Mouse (Mus musculus) T-helper 17 cell (primary cell): ENCODE results near the gene Ercc6l2.

Experiments used
- in situ Hi-C, 2 experiments: fragments of 300-600 bp; cut with MboI, MseI; formaldehyde crosslinking; loops; 1 replicate in 1 of 2; 2 replicates in 1 of 2; pipeline ENCODE4 v1.15.1; 2025; ENCODE audit warnings: high pct_unique_total_duplicates in 2 of 2

Ercc6l2 gene

DNA sequence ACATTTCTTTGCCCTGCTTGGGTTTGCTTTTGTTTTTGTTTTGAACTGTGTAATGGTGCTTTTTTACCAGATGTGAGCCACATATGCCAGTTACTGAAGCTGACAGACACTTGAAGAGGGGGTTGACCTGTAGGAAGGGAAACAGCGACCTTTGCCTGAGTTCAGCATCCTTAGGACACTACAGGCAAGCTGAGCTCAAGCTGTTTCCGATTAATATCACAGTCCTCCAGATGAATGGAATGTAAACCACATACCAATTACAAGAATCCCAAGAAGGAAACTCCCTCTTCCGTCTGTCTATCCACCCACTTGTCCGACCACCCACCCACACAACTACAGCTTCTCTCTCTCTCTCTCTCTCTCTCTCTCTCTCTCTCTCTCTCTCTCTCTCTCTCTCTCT is 112.3 kb downstream of the Ercc6l2 start:
- in situ Hi-C loops: no loop called here

DNA sequence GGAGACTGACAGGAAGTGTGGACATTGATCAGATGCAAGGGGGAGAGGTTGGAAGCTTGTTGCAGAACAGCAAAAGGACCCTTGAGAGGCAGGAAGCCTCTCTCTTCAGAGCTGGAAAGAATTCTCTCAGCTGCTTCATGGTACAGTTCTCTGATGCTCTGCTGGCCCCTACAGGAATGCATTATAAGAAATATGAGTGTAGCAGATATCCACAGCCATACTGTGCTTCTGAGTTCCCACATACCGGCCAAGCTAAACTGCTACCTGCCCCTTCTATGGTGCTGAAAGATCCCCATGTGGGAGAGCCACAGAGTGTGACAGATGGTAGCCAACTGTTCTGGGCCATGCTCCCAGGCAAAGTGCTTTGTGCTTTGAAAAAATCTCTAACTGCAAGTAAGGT is 114.3 kb downstream of the Ercc6l2 start:
- in situ Hi-C loops: no loop called here

DNA sequence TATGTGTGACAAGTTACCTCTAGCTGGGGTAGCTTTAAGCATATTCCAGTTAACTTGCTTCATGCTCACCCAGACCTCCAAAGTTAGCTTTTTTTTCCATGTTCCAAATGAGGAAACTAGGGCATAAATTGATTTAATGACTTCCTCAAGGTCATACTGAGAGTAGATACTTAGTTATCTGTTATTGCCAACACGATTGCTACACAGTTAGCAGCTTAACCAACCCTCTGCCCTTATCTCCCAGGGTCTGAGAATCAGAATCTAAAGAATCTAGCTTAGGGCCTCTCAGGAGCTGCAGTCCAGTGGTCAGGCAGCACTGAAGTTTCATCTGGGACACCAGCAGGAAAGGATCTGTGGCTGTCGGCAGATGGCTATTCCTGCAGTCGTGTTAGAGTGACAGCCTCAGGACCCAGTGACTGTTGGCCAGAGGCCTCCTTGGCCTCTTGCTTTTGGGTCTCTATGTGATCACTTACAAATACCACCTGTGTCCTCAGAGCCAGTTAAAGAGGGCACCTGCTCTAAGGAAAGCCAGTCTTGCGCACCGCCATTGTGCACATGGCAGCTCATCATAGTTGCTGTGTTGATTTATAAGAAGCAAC is 115.0 kb downstream of the Ercc6l2 start:
- in situ Hi-C loops: no loop called here

DNA sequence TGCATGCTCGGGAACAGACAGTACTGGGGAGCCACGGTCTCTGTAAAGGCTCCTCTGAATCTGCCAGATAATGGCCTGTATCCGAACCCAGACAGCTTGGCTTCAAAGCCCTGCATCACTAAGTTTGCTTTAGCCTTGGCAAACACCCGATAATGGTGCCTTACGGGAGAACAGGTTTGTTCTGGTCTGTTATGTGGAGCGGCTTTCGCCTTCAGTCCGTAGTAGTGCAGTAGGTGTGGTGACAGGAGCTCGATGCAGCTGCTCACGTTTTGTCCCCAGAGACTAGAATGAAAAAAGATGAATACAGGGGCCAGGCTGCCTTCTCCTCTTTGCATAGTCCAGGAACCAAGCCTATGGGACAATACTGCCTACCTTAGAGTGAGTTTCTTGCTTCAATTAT is 115.5 kb downstream of the Ercc6l2 start:
- in situ Hi-C loops: no loop called here

DNA sequence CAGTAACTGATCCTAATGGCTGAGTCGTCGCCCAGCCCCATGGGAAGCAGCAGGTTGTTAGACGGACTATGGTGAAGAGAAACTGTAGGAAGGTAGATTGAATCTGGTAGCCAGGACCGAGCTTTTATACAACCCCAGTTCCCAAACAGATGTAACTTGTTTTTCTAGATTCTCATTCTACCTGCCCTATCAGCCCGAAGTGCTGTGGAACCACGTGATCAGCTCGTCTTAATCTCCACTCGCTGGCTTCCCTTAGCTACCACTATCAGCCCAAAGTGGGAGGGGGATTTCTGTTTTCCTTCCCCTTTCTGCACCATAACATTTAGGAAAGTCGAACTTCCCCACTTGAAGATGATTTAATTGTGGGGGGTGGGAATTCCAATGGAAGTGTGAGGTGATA is 121.3 kb downstream of the Ercc6l2 start:
- in situ Hi-C loops: no loop called here

DNA sequence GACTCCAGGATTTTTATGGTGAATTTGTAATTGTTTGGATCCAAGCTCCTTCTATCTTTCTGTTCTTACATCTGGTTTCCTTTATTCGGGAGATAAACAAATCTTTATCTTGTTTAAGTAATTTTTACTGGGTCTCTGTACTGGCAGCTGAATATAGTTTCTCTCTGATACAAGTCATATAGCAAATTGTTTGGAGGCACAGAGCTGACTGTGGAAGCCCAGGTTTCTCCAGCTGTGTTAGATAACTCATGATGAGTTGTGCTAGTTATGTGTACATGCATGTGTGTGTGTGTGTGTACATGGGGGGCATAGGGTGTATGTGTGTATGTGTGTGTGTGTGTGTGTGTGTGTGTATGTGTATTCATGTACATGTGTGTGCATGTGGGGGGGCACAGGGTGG is 125.2 kb downstream of the Ercc6l2 start:
- in situ Hi-C loops: no loop called here

DNA sequence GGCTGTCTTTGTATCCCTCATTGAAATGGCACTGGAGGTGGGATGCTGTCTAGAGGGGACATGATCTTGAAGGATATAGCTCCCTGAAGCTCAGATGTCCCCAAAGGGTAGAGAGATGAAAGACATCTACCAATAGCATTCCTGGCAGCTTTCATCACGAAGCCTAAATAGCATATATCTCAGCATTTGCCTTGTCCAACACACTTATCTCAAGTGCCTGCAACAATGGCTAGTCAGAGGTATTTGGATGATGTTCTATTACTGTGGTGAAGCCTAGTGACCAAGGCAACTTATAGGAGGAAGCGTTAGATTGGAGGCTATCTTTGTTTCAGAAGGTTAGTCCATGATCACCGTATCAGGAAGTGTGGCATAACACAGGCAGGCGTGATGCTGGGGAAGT is 126.1 kb downstream of the Ercc6l2 start:
- in situ Hi-C loops: no loop called here

DNA sequence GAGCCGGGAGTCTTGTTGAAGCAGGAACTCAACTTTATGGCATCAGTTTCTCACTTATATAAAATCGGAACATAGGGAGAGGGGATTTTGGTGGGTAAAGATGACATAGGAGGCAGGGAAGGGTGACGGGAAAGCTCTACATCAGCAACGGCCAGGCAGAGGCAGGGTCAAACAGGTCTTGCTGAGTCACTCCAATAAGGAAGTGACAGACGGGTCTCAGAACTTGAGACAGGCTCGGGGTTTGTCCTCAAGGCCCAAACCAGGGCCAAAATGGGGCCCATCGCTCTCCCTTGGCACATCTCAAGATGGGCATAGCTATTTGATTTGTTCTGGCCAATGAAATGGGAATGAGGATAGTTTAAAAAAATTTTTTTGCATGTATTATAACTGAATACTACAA is 128.6 kb downstream of the Ercc6l2 start:
- in situ Hi-C loops: no loop called here

DNA sequence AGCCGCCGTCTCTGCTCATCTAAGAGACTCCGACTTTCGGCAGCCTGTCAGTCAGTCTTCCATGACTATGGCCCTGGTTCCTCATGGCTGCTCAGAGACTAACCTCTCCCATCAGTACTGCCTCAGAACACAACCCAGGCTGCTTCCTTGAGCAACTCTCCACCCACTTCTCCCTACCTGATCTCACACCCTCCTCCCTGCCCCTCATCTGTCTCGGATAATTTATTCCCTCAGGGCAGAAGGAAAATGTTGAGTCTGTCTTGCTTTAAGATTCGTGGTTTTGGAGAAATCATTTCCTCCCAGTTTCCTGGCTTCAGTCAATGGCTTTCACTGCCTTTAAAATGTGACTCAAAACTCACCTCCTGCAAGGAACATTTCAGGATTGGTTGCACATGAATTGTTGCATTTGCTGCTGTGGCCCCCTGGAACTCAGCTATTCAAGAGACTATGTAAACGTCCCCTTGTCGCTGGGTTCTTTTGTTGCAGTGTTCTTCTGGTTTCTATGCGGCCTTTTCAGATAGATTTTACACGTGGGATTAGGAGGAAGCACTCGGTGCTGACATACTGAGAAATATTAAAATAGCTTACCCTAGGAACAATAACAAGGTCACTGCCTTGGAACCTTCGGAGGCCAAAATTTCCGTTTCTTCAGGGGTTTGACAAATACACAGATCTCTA is 129.4 kb downstream of the Ercc6l2 start:
- in situ Hi-C loops: no loop called here
